Mouse (Mus musculus) T-helper 1 cell (primary cell): ENCODE measurements at regions not wholly inside any gene's neighbourhood (a gene's known extent, or its start where the extent isn't known, plus 50 kb on each side); places are given as distances from the start of the nearest gene placed in this dataset.
"Not testable (repeated sequence)": the region's sequence is repeated elsewhere in the genome, so short reads cannot be mapped to it uniquely, and the experiment has no call there.

Experiments used
- in situ Hi-C: fragments of 300-600 bp; cut with MboI, MseI; formaldehyde crosslinking; loops from one replicate; pipeline ENCODE4 v1.15.1; 2025; ENCODE audit warnings: high pct_unique_total_duplicates

GRCm38 (mm10) chr13:111904616-111905212, 95.9 kb upstream of the Map3k1 start:
- in situ Hi-C loops = no loop called here

GRCm38 (mm10) chr13:111905213-111905701, 96.5 kb upstream of the Map3k1 start:
- in situ Hi-C loops = no loop called here

GRCm38 (mm10) chr13:111911071-111911470, 102.3 kb upstream of the Map3k1 start:
- in situ Hi-C loops = no loop called here

GRCm38 (mm10) chr13:111911661-111912312, 103.0 kb upstream of the Map3k1 start:
- in situ Hi-C loops = no loop called here

GRCm38 (mm10) chr13:111914348-111914913, 105.6 kb upstream of the Map3k1 start:
- in situ Hi-C loops = no loop called here

GRCm38 (mm10) chr13:111919417-111919816, 110.6 kb upstream of the Map3k1 start:
- in situ Hi-C loops = not testable (repeated sequence)

GRCm38 (mm10) chr13:111920534-111920933, 111.7 kb upstream of the Map3k1 start:
- in situ Hi-C loops = no loop called here

- in situ Hi-C loops = no loop called here
Measured at GRCm38 (mm10) chr13:111921142-111922035, 112.6 kb upstream of the Map3k1 start.

GRCm38 (mm10) chr13:111925349-111925748, 116.6 kb upstream of the Map3k1 start:
- in situ Hi-C loops = no loop called here

- in situ Hi-C loops = no loop called here
Measured at GRCm38 (mm10) chr13:111926801-111927200, 118.0 kb upstream of the Map3k1 start.

GRCm38 (mm10) chr13:111927489-111927888, 118.7 kb upstream of the Map3k1 start:
- in situ Hi-C loops = no loop called here

GRCm38 (mm10) chr13:111928636-111929544, 120.1 kb upstream of the Map3k1 start:
- in situ Hi-C loops = no loop called here

- in situ Hi-C loops = loop anchor here (10.0 kb wide), 1 partner anchor 1535 kb away; the partner anchor contains the start of gene Plk2
Measured at GRCm38 (mm10) chr13:111929908-111930307, 121.1 kb upstream of the Map3k1 start.

GRCm38 (mm10) chr13:111932464-111932863, 123.7 kb upstream of the Map3k1 start:
- in situ Hi-C loops = loop anchor here (10.0 kb wide), 1 partner anchor 1538 kb away; the partner anchor contains the start of gene Plk2

- in situ Hi-C loops = loop anchor here (10.0 kb wide), 1 partner anchor 1539 kb away; the partner anchor contains the start of gene Plk2
Measured at GRCm38 (mm10) chr13:111933526-111934240, 124.9 kb upstream of the Map3k1 start.

- in situ Hi-C loops = loop anchor here (10.0 kb wide), 1 partner anchor 1541 kb away; the partner anchor contains the start of gene Plk2
Measured at GRCm38 (mm10) chr13:111935721-111936080, 126.9 kb upstream of the Map3k1 start.

- in situ Hi-C loops = loop anchor here (10.0 kb wide), 1 partner anchor 1541 kb away; the partner anchor contains the start of gene Plk2
Measured at GRCm38 (mm10) chr13:111936081-111936857, 127.5 kb upstream of the Map3k1 start.

- in situ Hi-C loops = loop anchor here (10.0 kb wide), 1 partner anchor 1542 kb away; the partner anchor contains the start of gene Plk2
Measured at GRCm38 (mm10) chr13:111936983-111937382, 128.2 kb upstream of the Map3k1 start.
